Mouse (Mus musculus) gastrocnemius, postnatal 25 days (tissue): Measurements from ENCODE around the gene Dst. TPM values are rescaled to one million over a fixed set of nuclear protein-coding genes. Genes with fewer than 3 reads are reported as not detected.
A peak's percentile ranks its signal among the peaks of the same experiment; 100 is the strongest.

Experiments used
- DNase-seq: peaks from one replicate; pipeline ENCODE4 v3.0.0; 2022
- total RNA-seq, 2 experiments: library from RNA; stranded (reverse); gene quantifications; 1 replicate in 1 of 2; 2 replicates in 1 of 2; pipeline ENCODE4 v1.2.3; 2021

Gene Dst
- total RNA-seq, 2 experiments from 2014 or later, result 184 to 215 TPM

DNA sequence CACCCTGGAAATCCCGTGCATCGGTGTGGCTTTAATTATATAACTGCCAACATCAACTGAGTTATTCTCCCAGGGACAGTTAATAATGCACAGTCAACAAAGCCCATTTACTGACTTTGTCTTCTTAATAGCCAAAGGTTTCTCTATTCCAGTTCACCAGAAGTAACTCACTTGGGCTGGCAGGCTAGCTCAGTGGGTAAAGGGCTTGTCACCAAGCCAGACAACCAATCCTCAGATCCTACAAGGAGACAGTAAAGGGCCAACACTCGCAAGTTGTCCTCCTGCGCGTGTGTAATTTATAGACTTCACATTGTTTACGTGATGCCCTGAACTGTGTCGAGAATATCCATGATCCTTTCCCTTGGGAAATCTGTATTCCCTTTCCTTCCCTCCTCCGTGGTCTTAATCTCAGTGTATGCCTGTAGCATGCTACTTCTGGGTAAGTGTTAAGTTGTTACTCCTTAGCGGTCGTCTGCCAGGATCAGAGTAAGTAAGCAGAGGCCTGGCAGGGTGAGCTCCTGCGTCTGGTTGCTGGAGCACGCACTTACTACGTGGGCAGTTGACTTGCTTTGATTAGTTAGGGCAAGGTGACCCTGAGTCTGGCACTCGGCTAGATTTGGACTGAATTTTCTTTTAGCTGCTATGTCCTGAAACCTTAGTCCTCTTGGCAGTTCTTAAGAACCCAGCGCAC is 338.1 kb downstream of the Dst start:
- peak; percentile 43 for DNase-seq

DNA sequence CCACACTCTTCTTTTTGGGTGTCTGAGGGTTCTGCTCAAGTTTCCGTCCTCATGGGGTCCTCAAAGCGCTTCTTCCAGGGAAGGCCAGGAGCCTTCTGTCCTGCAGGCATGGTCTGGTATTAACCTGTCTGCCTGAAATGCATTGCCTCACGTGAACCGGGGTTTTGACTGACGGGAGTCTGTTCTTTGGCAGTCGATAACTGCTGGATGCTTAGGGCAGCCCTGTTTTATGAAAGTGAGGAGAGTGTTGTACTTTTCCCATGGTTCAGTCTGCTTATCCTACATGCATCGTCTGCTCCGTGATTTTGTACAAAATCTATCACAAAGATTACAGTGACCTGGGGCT is 338.6 kb downstream of the Dst start:
- DNase-seq, result no peak

DNA sequence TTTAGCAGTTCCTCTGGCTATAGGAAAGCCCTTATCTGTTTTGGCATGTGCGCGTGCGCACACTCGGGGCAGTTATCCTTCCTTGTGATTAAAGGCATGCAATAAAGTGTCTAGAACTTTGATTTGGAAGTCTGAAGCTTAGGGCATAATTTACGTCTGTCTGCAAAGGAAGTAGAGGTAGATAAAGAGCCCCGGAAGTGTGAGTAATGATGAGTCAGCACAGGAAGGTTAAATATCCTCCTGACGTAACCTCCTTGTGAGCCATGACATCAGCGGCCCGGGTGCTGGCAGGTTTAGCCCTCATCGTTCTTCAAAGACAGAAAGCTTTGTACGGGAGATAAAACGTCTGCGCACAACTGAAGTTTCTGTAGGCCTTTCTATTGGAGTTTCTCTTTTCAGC is 343.1 kb downstream of the Dst start:
- DNase-seq, result no peak

DNA sequence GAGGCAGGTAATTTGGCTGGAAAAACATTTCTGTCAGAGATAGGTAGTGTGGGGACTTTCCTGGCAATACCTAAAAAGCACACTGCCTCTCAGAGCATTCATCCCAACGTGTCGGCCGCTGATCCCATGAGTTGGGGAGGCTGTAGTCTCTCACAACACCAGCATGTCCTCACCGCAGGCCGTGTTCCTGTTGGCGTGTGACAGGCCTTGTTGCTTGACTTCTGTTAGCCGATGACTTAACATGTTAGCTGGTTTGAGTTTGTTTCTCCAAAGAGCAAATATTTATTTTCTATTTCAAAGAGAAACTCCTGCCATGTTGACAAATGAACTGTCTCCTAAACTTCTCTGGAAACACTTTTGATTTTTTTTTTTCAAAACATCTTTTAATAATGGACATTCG is 344.2 kb downstream of the Dst start:
- no peak for DNase-seq

DNA sequence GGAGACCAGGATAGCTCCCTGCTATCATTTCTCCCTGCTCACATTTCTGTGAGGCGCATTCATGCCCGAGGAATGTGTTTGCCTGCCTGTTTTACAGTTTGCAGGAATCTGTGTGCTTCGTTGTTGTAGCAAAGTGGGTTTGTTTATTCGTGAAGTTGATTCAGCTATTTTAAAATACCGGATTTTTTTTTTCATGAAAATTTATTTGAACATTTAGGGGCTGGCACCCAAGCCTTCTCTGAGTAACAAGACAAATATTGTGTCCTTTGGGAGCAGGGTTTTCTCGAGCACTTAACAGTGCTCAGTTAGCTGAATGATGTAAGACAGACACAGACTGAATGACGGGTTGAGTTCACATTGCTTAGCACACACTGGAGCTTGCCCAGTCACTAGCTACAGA is 345.9 kb downstream of the Dst start:
- no peak for DNase-seq

DNA sequence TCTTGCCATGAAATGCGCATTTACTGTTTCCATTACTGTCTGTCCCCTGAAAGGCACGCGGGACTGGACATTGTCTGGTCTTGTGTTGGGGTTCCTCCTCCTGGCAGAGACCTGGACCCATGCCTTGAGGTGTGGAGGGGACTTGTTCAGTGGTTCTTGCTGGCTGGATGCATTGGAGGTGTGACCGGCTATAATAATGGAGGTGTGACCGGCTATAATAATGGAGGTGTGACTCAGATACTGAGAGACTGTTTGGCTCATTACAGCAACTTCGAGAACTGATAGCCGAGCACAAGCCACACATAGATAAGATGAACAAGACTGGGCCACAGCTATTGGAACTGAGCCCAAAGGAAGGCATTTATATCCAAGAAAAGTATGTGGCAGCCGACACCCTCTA is 351.9 kb downstream of the Dst start:
- DNase-seq, result no peak

DNA sequence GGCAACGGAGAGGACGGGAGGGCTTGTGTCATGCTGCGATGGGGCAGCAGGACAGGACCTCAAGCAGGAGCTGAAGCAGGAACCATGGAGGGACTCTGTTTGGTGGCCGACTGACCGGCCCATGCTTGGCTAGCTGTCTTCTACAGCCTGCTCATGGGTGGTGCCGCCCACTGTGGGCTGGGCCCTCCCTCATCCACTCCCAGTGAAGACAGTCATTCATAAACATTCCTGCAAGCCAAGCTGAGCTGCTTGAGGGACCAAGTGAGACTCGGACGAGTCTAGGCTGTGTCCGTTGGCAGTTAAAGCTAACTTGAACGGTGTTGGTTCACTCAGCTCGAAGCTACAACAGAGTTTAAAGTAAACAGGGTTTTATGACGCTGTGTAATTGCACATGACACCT is 353.0 kb downstream of the Dst start:
- no peak for DNase-seq

DNA sequence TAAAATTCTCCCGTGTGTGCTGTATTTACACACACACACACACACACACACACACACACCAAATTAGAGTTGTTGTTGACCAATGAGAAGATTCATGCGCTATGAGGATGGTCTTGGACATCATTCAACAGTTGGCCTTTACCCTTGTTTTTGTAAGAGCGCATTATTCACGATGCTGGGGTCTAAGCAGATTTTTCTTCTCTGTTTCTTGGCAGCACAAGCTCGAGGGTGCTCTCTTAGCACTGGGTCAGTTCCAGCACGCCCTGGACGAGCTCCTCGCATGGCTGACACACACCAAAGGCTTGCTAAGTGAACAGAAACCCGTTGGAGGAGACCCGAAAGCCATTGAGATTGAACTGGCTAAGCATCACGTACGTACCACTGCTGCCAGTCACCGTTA is 360.5 kb downstream of the Dst start:
- DNase-seq, result no peak

DNA sequence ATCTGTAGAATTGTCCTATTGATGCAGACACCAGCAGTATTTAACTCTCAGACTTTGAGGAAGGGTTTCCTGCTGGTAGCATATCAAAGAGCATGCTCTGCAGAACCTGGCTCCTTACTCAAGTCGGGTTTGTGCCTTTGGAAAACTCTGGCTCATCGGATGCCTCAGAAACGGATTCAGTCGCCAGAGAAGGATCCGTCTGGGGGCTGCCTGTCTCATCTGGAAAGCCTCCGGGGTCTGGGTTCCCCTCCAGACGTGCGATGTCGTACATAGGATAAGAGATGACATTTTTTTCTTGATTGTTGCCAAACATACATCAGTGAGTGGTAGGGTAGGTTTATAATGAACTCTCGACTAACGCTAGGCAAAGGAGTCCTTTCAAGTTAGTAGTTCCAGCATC is 361.6 kb downstream of the Dst start:
- no peak for DNase-seq

DNA sequence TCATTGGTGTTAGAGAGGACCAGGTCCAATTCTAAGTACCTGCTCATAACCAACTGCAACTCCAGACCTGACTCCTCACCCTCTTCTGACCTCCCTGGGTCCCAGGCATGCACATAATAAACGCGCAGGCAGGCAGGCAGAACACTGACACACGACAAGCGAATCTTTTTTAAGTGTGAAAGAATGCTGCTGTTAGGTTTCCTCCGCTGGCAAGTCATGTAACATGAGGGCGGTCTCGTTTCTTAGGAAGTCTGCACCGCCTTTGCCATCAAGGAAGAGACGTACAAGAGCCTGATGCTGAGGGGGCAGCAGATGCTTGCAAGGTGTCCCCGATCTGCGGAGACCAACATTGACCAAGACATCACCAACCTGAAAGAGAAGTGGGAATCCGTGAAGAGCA is 365.9 kb downstream of the Dst start:
- no peak for DNase-seq

DNA sequence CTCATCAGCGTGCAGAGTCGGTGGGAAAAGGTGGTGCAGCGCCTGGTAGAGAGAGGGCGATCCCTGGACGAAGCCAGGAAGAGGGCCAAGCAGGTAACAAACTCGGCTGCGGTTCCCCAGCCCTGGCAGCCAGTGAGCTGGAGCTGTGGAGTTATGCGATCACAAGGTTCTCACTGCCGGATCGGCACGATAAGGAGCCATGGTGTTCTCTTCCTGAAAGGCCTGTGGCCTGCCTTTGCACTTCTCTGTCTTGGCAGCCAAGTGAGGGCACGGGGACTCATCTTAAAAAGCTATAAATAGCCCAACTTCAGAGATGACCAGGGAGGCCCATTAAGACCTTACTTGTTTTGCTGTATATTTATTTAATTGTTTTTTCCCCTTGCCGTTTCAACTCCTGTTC is 367.8 kb downstream of the Dst start:
- no peak for DNase-seq

DNA sequence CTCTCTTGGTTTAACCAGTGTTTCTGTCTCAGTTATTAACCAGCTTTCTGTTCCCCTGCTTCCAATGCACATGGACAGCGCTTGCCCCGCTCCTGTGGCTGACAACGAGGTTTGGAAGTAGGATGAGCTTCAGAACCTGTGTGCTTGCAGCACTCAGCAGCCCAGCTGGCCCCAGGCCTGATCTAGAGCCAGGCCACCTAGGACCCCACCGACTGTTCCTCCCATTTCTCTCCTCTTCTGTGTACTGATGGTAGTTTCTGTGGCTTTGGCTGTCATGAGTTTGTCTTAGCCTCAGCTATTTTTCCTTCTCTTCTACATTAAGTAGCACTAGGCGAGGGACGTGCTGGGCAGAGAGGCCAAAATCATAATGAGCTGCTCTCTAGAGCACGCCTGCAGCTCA is 368.7 kb downstream of the Dst start:
- no peak for DNase-seq

DNA sequence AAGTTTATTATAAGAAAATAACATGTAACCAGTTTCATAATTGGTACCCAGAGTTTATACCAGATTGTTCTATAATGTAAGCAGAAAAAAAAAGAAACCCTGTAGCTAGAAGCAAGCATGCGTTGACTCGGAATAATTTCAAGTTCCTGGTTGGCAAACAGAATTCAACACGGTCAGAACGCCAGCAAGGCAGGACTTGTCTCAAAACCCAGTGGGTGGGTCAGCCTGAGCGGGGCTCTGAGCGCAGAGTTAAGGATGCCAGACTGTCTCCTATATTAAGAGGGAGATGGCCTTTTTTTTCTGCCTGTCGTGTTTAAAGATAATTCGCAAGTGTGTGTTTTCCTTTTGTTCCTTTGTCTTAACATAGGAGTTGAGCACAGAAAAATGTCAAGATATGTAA is 369.2 kb downstream of the Dst start:
- no peak for DNase-seq

DNA sequence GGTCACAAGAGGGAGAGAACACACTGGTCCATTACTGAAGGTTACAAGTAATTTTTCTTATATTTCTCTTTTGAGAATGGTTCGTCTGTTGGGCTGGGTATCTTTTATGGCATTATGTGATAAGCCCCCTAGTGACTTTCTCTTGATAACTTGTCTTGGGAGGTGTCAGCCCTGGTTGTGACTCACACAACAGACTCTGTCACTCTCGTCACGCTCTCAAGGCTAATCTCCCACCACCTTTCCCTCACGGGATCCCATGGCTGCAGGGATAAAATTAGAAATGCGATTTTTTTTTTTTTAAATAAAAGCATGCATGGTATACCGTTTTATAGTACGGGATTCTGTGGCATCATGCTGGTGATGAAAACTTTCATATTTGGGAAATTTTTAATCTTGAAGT is 375.5 kb downstream of the Dst start:
- no peak for DNase-seq

DNA sequence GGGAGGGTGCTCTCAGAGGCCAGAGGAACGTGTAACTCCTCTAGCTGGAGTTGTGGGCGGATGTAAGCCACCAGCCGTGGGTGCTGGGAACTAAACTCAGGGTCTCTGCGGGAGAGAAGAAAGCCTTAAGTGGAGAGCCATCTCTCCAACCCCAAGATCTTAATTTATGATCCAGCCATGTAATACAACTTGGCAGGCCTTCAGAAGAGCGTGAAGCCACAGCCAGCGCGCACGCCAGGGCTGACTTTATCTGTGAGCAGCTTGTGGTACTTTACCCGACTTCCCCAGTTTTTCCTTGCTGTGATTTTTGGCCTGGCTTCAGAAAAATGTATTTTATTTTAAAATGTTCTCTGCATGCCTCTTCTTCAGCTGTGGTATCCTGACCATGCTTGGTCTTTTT is 377.0 kb downstream of the Dst start:
- no peak for DNase-seq

DNA sequence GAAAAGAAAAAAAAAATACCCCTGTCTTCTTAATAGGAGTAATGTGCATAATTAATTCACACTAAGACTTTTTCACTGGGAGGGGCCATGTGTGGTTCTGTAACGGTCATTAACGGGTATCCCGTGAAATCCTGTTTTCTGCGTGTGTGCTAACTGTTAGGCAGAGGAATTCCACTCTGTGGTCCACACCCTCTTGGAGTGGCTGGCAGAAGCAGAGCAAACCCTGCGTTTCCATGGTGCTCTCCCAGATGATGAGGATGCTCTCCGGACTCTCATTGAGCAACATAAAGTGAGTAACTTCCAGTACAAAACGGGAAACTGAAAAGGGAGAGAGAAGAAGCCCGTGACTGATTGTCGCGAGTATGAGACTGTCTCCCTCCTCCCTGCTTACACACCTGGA is 379.7 kb downstream of the Dst start:
- DNase-seq, result no peak

DNA sequence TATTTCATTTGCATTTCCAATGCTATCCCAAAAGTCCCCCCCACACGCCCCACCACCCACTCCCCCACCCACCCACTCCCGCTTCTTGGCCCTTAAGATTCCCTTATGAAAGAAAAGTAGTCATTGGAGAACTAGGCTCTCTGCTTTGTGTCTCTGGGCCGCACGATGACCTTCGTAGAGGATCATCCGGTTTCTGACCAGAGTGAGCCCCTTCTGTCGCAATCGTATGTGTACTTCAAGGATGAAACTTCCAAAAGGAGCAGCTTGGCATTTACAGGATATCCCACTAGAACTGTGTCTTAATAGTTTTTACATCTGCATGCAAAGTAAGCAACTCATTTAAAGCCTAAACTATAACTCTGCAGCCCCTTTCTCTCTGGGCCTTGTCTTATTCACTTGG is 380.2 kb downstream of the Dst start:
- DNase-seq, result no peak

DNA sequence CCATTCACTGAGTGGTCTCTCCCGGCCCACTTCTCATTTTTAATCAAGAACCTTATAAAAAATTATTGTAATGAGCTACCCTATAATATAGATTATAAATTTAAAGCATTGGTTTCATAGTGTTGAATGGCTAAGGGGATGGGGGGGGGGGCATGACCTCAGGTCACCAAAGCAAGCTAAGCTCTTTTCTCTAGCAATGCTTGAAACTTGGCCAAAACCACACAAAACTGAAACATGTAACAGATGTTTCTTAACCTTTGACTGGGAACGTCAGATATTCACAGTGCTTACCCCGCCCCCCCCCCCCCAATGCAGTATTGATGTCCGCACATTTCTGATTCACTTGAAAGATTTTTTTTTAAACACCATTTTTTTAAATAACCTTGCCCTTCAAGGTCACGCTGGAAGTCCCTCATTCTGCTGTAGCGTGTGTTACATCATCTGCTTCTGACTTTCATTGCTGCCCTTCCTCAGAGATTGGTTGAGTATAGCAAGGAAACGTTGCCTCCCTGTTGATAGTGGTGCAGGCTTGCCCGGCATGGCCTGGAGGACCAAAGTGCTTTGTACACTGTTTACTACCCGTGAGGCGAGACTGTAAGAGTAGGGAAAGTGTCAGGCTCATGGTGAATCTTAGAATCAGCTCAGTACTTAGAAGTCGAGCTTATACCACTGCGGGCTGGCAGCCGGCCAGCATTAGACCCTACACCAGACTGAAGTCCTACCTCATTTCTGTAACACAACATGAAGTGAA is 380.9 kb downstream of the Dst start:
- no peak for DNase-seq

DNA sequence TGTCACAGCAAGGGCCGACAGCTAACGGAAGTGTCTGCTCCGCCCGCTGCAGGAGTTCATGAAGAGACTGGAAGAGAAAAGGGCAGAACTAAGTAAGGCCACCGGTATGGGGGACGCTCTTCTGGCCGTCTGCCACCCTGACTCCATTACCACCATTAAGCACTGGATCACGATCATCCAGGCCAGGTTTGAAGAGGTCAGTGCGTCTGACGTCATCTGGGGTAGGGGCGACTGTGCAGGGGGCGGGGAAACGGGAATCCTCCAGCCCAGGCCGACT is 381.4 kb downstream of the Dst start:
- no peak for DNase-seq

DNA sequence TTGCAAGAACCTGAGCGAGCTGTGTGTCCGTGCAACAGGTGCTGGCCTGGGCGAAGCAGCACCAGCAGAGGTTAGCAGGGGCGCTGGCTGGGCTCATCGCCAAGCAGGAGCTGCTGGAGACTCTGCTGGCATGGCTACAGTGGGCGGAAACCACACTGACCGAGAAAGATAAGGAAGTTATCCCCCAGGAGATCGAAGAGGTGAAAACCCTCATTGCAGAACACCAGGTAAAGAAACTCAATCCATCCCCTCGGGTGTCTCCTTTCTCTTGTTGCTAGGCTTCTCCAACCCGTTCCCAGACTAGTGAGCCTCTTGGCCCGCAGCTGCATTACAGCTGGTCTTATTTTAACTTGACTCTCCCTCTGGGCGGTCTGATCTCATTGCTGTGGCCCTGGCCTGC is 382.3 kb downstream of the Dst start:
- peak; percentile 59 for DNase-seq

DNA sequence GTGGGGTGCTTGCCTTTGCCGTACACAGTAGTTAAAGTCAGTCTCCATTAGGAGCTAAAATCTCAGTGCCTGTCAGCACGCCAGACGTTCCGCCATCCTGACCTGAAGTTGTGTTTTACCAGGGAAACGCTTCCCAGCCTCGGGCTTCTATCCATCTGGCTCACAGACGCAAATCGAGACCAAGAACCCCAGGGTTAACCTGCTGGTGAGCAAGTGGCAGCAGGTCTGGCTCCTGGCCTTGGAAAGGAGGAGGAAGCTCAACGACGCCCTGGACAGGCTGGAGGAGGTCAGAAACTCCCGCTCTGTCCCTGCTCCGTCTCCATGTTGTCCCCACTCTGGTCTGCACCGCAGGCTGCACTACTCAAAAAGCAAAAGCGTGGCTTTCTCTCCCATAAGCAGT is 385.2 kb downstream of the Dst start:
- no peak for DNase-seq

DNA sequence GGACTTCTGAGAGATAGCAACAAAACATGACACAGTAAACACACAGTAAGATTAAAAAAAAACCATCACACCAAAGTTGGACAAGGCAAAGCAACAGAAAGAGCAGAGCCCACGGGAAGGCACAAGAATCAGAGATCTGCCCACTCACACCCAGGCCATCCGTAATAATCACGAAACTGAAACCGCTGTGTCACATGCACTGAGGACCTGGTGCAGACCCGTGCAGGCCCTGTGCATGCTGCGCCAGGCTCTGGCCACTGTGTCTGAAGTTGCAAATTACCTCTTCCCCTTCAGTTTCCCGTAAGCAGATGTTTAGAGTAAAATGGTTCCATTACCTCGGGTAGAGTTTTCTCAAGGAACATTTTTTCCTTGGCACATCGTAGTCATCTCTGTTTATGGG is 389.6 kb downstream of the Dst start:
- peak; percentile 0 for DNase-seq

DNA sequence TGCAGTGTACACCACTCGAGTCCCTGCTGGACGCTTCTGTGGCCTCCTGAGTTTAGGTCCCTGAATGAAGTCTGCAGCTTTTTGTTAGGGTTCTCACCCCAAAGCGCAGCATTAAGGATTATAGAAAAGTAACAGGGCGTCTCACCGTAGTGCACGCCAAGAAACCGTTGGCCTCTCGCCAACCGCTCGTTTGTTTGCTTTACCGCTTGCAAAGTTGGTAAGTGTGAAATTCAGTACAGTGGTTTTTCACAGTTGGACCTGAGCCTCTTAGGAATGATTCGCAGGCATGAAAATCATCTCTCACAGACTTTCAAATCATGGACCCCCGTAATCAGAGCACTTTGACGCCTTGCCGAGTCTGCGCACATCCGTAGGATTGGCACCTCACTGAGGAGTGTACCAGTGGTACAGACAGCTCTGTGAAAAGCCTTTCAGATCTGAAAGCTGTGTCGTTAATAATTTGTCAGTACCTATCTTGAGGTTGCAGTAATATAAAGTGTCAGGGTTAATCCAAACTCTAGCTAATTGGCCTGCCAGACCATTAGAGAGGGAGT is 390.7 kb downstream of the Dst start:
- peak; percentile 3 for DNase-seq

DNA sequence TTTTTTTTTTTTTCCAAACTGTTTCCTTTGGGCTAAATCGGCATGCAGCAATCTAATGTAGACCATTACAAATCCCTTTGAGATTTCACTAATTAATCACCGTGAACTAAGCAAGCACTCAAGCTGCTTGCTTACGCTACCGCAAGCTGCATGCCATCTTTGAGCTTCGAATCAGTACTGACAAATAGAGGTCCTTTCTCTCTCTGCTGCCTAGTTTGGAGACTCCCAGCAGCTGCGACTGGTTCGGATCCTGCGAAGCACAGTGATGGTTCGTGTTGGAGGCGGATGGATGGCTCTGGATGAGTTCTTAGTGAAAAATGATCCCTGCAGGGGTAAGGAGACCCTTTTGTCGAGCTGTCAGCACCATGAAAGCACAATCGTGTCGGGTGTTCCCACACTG is 391.5 kb downstream of the Dst start:
- DNase-seq, result peak; percentile 4
